Mouse (Mus musculus): ENCODE results near the gene Rnaseh2a. TPM values are rescaled to one million over a fixed set of nuclear protein-coding genes. Genes with fewer than 3 reads are reported as not detected.

Rnaseh2a gene
- polyA plus RNA-seq, 1 experiment from 2014 or later: 67.1 TPM

- 32% methylated on average over 8 of the region's 8 CpGs for WGBS (ENCODE audit: insufficient replicate concordance)
- Histone ChIP-seq H3K4me3 (ENCODE audit: low read depth, low read length) (peak overlapping the region; percentile 56), H3K9me3 (ENCODE audit: low read length) (no peaks in the 10 kb centered on the region), H3K27ac (ENCODE audit: low read depth) (peak overlapping the region; percentile 98), H3K36me3 (replicated peaks; ENCODE audit: insufficient read depth, low read length) (no peaks in the 10 kb centered on the region), H3K9ac (replicated peaks) (peak overlapping the region; percentile 76), H3K27me3 (ENCODE audit: insufficient read depth, low read length) (no peaks in the 10 kb centered on the region), H3K4me1 (ENCODE audit: insufficient read depth) (peaks cover 68% of the 10 kb centered on the region), H3K4me2 (ENCODE audit: low read depth, low read length) (peak overlapping the region; percentile 94)
- TF ChIP-seq CTCF (IDR thresholded peaks at IDR 0.05; ENCODE audit: low read depth) (no peak), EP300 (IDR thresholded peaks at IDR 0.05; ENCODE audit: low read depth) (no peak)
- DNase-seq (no peak), ATAC-seq (no peak)
These were observed 16.9 kb upstream of the Rnaseh2a start for GRCm38 (mm10) chr8:84986379-84986945.

GRCm38 (mm10) chr8:84985684-84986378, 16.3 kb upstream of the Rnaseh2a start:
- ATAC-seq: peak; percentile 22
- peak overlapping the region; percentile 76 for H3K9ac ChIP-seq (replicated peaks)
- H3K36me3 ChIP-seq (replicated peaks; ENCODE audit: insufficient read depth, low read length): no peaks in the 10 kb centered on the region
- peak overlapping the region; percentile 94 for H3K4me2 ChIP-seq (ENCODE audit: low read depth, low read length)
- TF ChIP-seq CTCF (IDR thresholded peaks at IDR 0.05; ENCODE audit: low read depth) (no peak), EP300 (IDR thresholded peaks at IDR 0.05; ENCODE audit: low read depth) (peak; percentile 34; the same call in 1 of the 2 replicates)
- H3K4me1 ChIP-seq (ENCODE audit: insufficient read depth): peaks cover 70% of the 10 kb centered on the region
- peak; percentile 94 for DNase-seq
- H3K27me3 ChIP-seq (ENCODE audit: insufficient read depth, low read length): no peaks in the 10 kb centered on the region
- H3K4me3 ChIP-seq (ENCODE audit: low read depth, low read length): peak overlapping the region; percentile 56
- peak overlapping the region; percentile 98 for H3K27ac ChIP-seq (ENCODE audit: low read depth)
- WGBS (ENCODE audit: insufficient replicate concordance): 2% methylated on average over 53 of the region's 53 CpGs
- H3K9me3 ChIP-seq (ENCODE audit: low read length): no peaks in the 10 kb centered on the region

- Histone ChIP-seq H3K9me3 (ENCODE audit: low read length) (no peaks in the 10 kb centered on the region), H3K27me3 (ENCODE audit: insufficient read depth, low read length) (no peaks in the 10 kb centered on the region), H3K4me3 (ENCODE audit: low read depth, low read length) (peak overlapping the region; percentile 56), H3K36me3 (replicated peaks; ENCODE audit: insufficient read depth, low read length) (no peaks in the 10 kb centered on the region), H3K4me1 (ENCODE audit: insufficient read depth) (peaks cover 73% of the 10 kb centered on the region), H3K9ac (replicated peaks) (peak overlapping the region; percentile 76), H3K4me2 (ENCODE audit: low read depth, low read length) (peak overlapping the region; percentile 94), H3K27ac (ENCODE audit: low read depth) (peak overlapping the region; percentile 98)
- ATAC-seq (no peak), DNase-seq (peak; percentile 55)
- WGBS (ENCODE audit: insufficient replicate concordance): 1% methylated on average over 23 of the region's 23 CpGs
- TF ChIP-seq EP300 (IDR thresholded peaks at IDR 0.05; ENCODE audit: low read depth) (no peak), CTCF (IDR thresholded peaks at IDR 0.05; ENCODE audit: low read depth) (no peak)
These were observed 15.6 kb upstream of the Rnaseh2a start for GRCm38 (mm10) chr8:84985049-84985683.

- H3K4me2 ChIP-seq (ENCODE audit: low read depth, low read length): peak overlapping the region; percentile 94
- H3K9me3 ChIP-seq (ENCODE audit: low read length): no peaks in the 10 kb centered on the region
- ATAC-seq (peak; percentile 21), DNase-seq (peak; percentile 81)
- H3K4me3 ChIP-seq (ENCODE audit: low read depth, low read length): peak overlapping the region; percentile 56
- 20% methylated on average over 14 of the region's 16 CpGs for WGBS (ENCODE audit: insufficient replicate concordance)
- TF ChIP-seq EP300 (IDR thresholded peaks at IDR 0.05; ENCODE audit: low read depth): no peak
- TF ChIP-seq CTCF (IDR thresholded peaks at IDR 0.05; ENCODE audit: low read depth): no peak
- H3K27me3 ChIP-seq (ENCODE audit: insufficient read depth, low read length): no peaks in the 10 kb centered on the region
- no peaks in the 10 kb centered on the region for H3K36me3 ChIP-seq (replicated peaks; ENCODE audit: insufficient read depth, low read length)
- peaks cover 79% of the 10 kb centered on the region for H3K4me1 ChIP-seq (ENCODE audit: insufficient read depth)
- H3K27ac ChIP-seq (ENCODE audit: low read depth): peak overlapping the region; percentile 98
- peak overlapping the region; percentile 76 for H3K9ac ChIP-seq (replicated peaks)
These were observed 14.9 kb upstream of the Rnaseh2a start for GRCm38 (mm10) chr8:84984294-84985048.

- no peaks in the 10 kb centered on the region for H3K27me3 ChIP-seq (ENCODE audit: insufficient read depth, low read length)
- H3K4me1 ChIP-seq (ENCODE audit: insufficient read depth): peaks cover 83% of the 10 kb centered on the region
- no peak overlapping the region for H3K4me2 ChIP-seq (ENCODE audit: low read depth, low read length)
- TF ChIP-seq CTCF (IDR thresholded peaks at IDR 0.05; ENCODE audit: low read depth) (no peak), EP300 (IDR thresholded peaks at IDR 0.05; ENCODE audit: low read depth) (no peak)
- WGBS (ENCODE audit: insufficient replicate concordance): 19% methylated on average over 3 of the region's 3 CpGs
- H3K27ac ChIP-seq (ENCODE audit: low read depth): peak overlapping the region; percentile 98
- no peak overlapping the region for H3K4me3 ChIP-seq (ENCODE audit: low read depth, low read length)
- no peaks in the 10 kb centered on the region for H3K9me3 ChIP-seq (ENCODE audit: low read length)
- no peak for ATAC-seq
- peak; percentile 41 for DNase-seq
- H3K9ac ChIP-seq (replicated peaks): no peak overlapping the region; the same call in 1 of the 2 replicates
- no peaks in the 10 kb centered on the region for H3K36me3 ChIP-seq (replicated peaks; ENCODE audit: insufficient read depth, low read length)
These were observed 13.0 kb upstream of the Rnaseh2a start for GRCm38 (mm10) chr8:84982499-84983011.

Data from liver, postnatal 0 days (tissue).